Mouse (Mus musculus) brain, embryonic 14.5 days (tissue): ENCODE measurements around the gene Vps35l.

Source experiments
- CTCF ChIP-seq: fragments of 200-500 bp; IDR thresholded peaks from 2 replicates; pipeline ENCODE4 v1.5.1; 2012; ENCODE audit warnings: inconsistent platforms, mild to moderate bottlenecking, moderate library complexity, borderline replicate concordance; ENCODE audit not compliant: insufficient read depth, insufficient read length; ENCODE audit errors: extremely low read depth
- POLR2A ChIP-seq: fragments of 200-500 bp; IDR thresholded peaks from 2 replicates; pipeline ENCODE4 v1.6.1; 2012; ENCODE audit warnings: mild to moderate bottlenecking, inconsistent platforms, borderline replicate concordance; ENCODE audit not compliant: poor library complexity, insufficient read depth, insufficient read length, severe bottlenecking; ENCODE audit errors: extremely low read depth

DNA sequence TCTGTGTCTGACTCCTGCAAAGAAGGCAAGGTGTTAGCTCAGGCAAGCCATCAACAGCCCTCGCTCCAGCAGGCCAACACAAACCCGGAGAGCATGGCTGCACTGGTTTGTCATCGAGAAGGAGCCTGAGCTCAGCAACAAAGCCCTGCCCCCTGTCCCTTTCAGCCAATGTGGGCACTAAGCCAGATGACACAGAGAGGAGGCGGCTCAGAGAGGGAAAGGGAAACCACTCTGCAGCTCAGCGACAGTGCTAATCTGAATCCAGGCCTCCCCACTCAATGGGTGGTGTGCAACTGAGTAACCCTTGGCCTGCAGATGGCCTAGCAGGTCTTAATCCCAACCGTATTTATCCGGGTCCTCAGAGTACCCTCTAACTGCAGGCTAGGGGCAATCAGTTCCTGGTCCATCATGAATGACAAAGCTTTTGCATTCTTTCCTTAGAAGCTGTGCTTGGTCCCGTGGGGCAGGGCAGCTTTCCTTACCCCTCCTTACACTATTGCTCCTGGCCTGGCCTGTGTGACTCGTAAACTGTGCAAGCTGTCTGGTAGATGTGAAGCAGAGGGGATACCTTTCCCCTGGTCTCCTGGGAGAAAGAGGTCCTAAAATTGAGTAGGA is 110.8 kb downstream of the Vps35l start:
- TF ChIP-seq CTCF (no peak), POLR2A (no peak)
